Mouse (Mus musculus) forebrain, postnatal 0 days (tissue): ENCODE measurements around the gene Polr3gl. TPM values are rescaled to one million over a fixed set of nuclear protein-coding genes. Genes with fewer than 3 reads are reported as not detected.

ENCODE experiments used
- ATAC-seq: fragments of 200-750 bp; cut with Nextera tagmentation; 2 replicates; pipeline ENCODE4 v1.8.0; 2017; ENCODE audit warnings: mild to moderate bottlenecking, moderate library complexity
- DNase-seq: peaks from one replicate; pipeline ENCODE4 v3.0.0-alpha.2; 2015
- H3K27ac ChIP-seq: fragments of 300-500 bp; sonication (generic); 2 replicates; pipeline ENCODE4 v1.5.1; 2014; ENCODE audit warnings: low read depth, mild to moderate bottlenecking, antibody characterized with exemption, low read length, moderate library complexity, mixed read lengths
- H3K27me3 ChIP-seq: fragments of 300-500 bp; sonication (generic); 2 replicates; pipeline ENCODE4 v1.6.1; 2014; ENCODE audit warnings: mild to moderate bottlenecking, low read length, mixed read lengths; ENCODE audit not compliant: insufficient read depth
- H3K36me3 ChIP-seq: fragments of 300-500 bp; sonication (generic); 2 replicates; pipeline ENCODE4 v1.6.1; 2014; ENCODE audit warnings: mild to moderate bottlenecking, moderate library complexity; ENCODE audit not compliant: insufficient read depth
- H3K4me1 ChIP-seq: fragments of 300-500 bp; sonication (generic); 2 replicates; pipeline ENCODE4 v1.6.1; 2014; ENCODE audit warnings: antibody characterized with exemption; ENCODE audit not compliant: insufficient read depth
- H3K4me2 ChIP-seq: fragments of 300-500 bp; sonication (generic); 2 replicates; pipeline ENCODE4 v1.6.1; 2014; ENCODE audit warnings: low read depth, mild to moderate bottlenecking, moderate library complexity
- H3K4me3 ChIP-seq: fragments of 300-500 bp; sonication (generic); 2 replicates; pipeline ENCODE4 v1.5.1; 2014; ENCODE audit warnings: low read depth, low read length, mixed read lengths
- H3K9ac ChIP-seq: fragments of 300-500 bp; sonication (generic); 2 replicates; pipeline ENCODE4 v1.6.1; 2014; ENCODE audit warnings: mild to moderate bottlenecking
- H3K9me3 ChIP-seq: fragments of 300-500 bp; sonication (generic); 2 replicates; pipeline ENCODE4 v1.6.1; 2016; ENCODE audit warnings: low read length
- CTCF ChIP-seq: sonication (generic); IDR thresholded peaks from 2 replicates; pipeline ENCODE4 v1.5.1; 2016; ENCODE audit warnings: antibody characterized with exemption, control low read depth, low read depth
- WGBS: fragments of 180-500 bp; shearing (Covaris S2); extraction: QIAGEN DNeasy Blood & Tissue Kit; methylation state at CpG from one replicate; pipeline ENCODE4 v1.1.7; 2014; 5-methylcytosine and 5-hydroxymethylcytosine counted together
- polyA plus RNA-seq: library from polyadenylated mRNA; unstranded; fragments of >200 nt; fragmentation: Nextera tagmentation; extraction: Ambion mirVana; gene quantifications from 2 replicates; pipeline ENCODE4 v1.2.1, GENCODE M21; 2015
- total RNA-seq: library from RNA; depleted of rRNA; stranded (reverse); fragments of >200 nt; gene quantifications from 2 replicates; pipeline ENCODE4 v1.2.3, GENCODE M21; 2014

Polr3gl gene
- total and polyA plus RNA-seq, 2 experiments from 2014 or later, result 31.8 to 35.9 TPM

- Histone ChIP-seq H3K27me3 (no peaks in the 10 kb centered on the region), H3K36me3 (no peaks in the 10 kb centered on the region), H3K9ac (no peak overlapping the region), H3K4me3 (no peak overlapping the region), H3K27ac (no peak overlapping the region), H3K4me1 (no peaks in the 10 kb centered on the region), H3K4me2 (no peak overlapping the region), H3K9me3 (no peaks in the 10 kb centered on the region)
- ATAC-seq (no peak), DNase-seq (no peak)
- WGBS, result 88% methylated on average over 7 of the region's 7 CpGs
- TF ChIP-seq CTCF, result no peak
Measured at GRCm38 (mm10) chr3:96548824-96549223, 45.2 kb downstream of the Polr3gl start.

DNA sequence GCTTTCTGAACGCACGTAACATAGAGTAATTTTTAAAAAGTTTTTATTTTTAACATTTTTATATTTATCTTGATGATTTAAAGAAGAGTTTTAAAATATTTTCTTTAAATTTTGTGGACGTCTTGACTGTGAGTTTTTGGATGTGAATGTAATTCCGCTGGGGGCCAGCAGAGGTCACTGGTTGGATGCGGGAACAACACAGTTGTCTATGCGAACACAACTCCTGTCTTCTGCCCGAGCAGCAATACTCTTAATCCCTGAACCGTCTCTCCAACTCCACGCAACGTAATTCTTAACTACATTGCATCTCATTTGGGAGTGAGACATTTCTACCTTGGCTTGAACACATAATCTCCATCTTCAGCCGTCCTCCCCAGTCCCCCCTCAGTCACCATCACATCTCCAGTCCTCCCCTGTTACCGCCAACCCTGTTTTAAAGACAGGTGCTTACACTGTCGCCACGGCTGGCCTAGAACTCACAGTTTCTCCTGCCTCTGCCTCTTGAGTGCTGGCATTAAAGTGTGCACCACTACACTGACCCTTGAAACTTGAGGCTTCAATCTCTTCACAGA is 46.5 kb downstream of the Polr3gl start:
- Histone ChIP-seq H3K4me2 (peak overlapping the region; percentile 25), H3K27me3 (no peaks in the 10 kb centered on the region), H3K4me3 (no peak overlapping the region), H3K36me3 (no peaks in the 10 kb centered on the region), H3K27ac (no peak overlapping the region), H3K4me1 (no peaks in the 10 kb centered on the region), H3K9me3 (no peaks in the 10 kb centered on the region), H3K9ac (no peak overlapping the region)
- DNase-seq (peak; percentile 81), ATAC-seq (peak; percentile 71; the same call in 1 of the 2 replicates)
- peak; percentile 81 for TF ChIP-seq CTCF
- 6% methylated on average over 14 of the region's 14 CpGs for WGBS

- Histone ChIP-seq H3K4me2 (no peak overlapping the region), H3K4me3 (no peak overlapping the region), H3K9me3 (no peaks in the 10 kb centered on the region), H3K36me3 (no peaks in the 10 kb centered on the region), H3K27me3 (no peaks in the 10 kb centered on the region), H3K4me1 (0 out of 2 replicates have a peak, but pooled peaks cover 2% of the 10 kb centered on the region), H3K9ac (no peak overlapping the region), H3K27ac (no peak overlapping the region)
- WGBS, result 27% methylated on average over 4 of the region's 4 CpGs
- ATAC-seq (no peak), DNase-seq (no peak)
- TF ChIP-seq CTCF, result no peak
Measured at GRCm38 (mm10) chr3:96546880-96547279, 47.1 kb downstream of the Polr3gl start.

DNA sequence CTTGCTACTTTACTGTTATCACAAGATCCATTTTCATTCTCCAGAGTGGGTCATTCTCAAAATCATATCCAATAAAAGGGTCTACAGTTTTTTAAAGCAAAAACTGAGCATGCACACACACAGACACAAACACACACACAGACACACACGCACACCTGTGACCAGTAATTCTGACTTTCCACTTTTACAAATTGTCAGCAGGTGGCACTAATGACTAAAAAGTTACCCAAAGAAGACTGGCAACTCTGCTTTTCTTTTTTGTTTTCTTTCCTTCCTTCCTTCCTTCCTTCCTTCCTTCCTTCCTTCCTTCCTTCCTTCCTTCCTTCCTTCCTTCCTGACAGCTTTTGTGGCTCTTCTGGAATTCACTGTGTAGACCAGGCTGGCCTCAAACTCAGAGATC is 48.4 kb downstream of the Polr3gl start:
- Histone ChIP-seq H3K4me3 (no peak overlapping the region), H3K27me3 (no peaks in the 10 kb centered on the region), H3K27ac (no peak overlapping the region), H3K9ac (no peak overlapping the region), H3K36me3 (no peaks in the 10 kb centered on the region), H3K4me2 (no peak overlapping the region), H3K9me3 (no peaks in the 10 kb centered on the region), H3K4me1 (0 out of 2 replicates have a peak, but pooled peaks cover 2% of the 10 kb centered on the region)
- 42% methylated on average over 1 of the region's 1 CpGs for WGBS
- DNase-seq (no peak), ATAC-seq (no peak)
- TF ChIP-seq CTCF, result peak; percentile 48

- H3K36me3 ChIP-seq, result no peaks in the 10 kb centered on the region
- no peak overlapping the region for H3K4me3 ChIP-seq
- H3K27ac ChIP-seq, result no peak overlapping the region
- no peak overlapping the region for H3K4me2 ChIP-seq
- DNase-seq (no peak), ATAC-seq (no peak)
- TF ChIP-seq CTCF, result no peak
- H3K9ac ChIP-seq, result no peak overlapping the region
- WGBS, result 86% methylated on average over 11 of the region's 11 CpGs
- no peaks in the 10 kb centered on the region for H3K9me3 ChIP-seq
- no peaks in the 10 kb centered on the region for H3K27me3 ChIP-seq
- 0 out of 2 replicates have a peak, but pooled peaks cover 2% of the 10 kb centered on the region for H3K4me1 ChIP-seq
Measured at GRCm38 (mm10) chr3:96543345-96543744, 50.6 kb downstream of the Polr3gl start.

- H3K4me1 ChIP-seq, result 0 out of 2 replicates have a peak, but pooled peaks cover 2% of the 10 kb centered on the region
- no peak for TF ChIP-seq CTCF
- ATAC-seq, result no peak
Measured at GRCm38 (mm10) chr3:96542554-96542953, 51.4 kb downstream of the Polr3gl start.

DNA sequence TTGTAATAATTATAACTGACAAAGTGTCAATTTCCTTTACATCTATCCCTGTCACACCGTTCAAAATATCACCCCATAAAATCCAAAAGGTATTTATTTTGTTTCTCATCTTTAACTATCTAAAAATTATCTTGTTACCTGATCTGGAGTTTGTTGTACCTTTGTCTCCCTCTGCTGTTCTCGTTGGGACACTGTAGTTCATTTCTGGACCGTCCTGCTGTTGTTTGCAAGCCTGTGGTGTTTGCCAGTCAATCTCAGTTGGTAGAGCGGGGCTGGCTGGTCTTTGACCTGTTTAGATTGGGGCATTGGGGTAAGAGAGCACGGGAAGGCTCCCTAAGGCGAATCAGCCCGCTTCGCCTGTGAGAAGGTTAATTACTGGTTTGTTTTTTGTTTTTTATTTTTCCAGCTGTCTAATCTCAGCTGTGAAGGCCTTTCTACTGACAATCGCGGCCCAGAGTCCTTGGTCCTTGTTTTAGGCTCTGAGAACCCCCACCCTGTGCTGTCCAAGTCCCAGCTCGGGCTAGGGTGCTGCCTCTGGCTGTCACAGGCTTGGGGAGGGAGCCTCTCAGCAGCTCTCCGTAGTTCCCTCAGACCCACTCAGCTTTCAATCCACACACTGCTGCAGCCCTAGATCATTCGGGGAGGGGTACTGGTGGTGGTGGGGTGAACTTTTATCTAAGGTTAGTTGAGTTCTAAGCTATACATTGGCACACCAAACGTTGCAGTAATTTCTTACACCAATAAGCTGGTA is 52.5 kb downstream of the Polr3gl start:
- no peak for ATAC-seq
- Histone ChIP-seq H3K4me1 (0 out of 2 replicates have a peak, but pooled peaks cover 2% of the 10 kb centered on the region), H3K9me3 (no peaks in the 10 kb centered on the region), H3K27ac (no peak overlapping the region), H3K9ac (no peak overlapping the region), H3K4me2 (no peak overlapping the region), H3K4me3 (no peak overlapping the region), H3K27me3 (no peaks in the 10 kb centered on the region), H3K36me3 (no peaks in the 10 kb centered on the region)
- peak; percentile 58 for TF ChIP-seq CTCF
- DNase-seq, result no peak
- 18% methylated on average over 14 of the region's 14 CpGs for WGBS

More at GRCm38 (mm10) chr3:96542554-96542953, 51.4 kb downstream of the Polr3gl start:
- no peak overlapping the region for H3K4me2 ChIP-seq
- no peak overlapping the region for H3K9ac ChIP-seq
- no peak for DNase-seq
- WGBS, result 72% methylated on average over 8 of the region's 8 CpGs
- H3K36me3 ChIP-seq, result no peaks in the 10 kb centered on the region
- no peaks in the 10 kb centered on the region for H3K9me3 ChIP-seq
- H3K27ac ChIP-seq, result no peak overlapping the region
- no peaks in the 10 kb centered on the region for H3K27me3 ChIP-seq
- H3K4me3 ChIP-seq, result no peak overlapping the region
